Mouse (Mus musculus) brown adipose tissue, adult 24 weeks (tissue): ENCODE results near the gene Inf2. TPM values are rescaled to one million over a fixed set of nuclear protein-coding genes. Genes with fewer than 3 reads are reported as not detected.

ENCODE experiments used
- H3K27ac ChIP-seq: fragments of 200-500 bp; replicated peaks from 2 replicates; pipeline ENCODE4 v1.5.1; 2012; ENCODE audit warnings: low read depth, mild to moderate bottlenecking, low read length
- H3K4me1 ChIP-seq: fragments of 200-500 bp; 2 replicates; pipeline ENCODE4 v1.6.1; 2012; ENCODE audit warnings: low read length, mixed read lengths; ENCODE audit not compliant: control insufficient read depth, insufficient read depth, insufficient read length
- H3K4me3 ChIP-seq: fragments of 200-500 bp; 2 replicates; pipeline ENCODE4 v1.5.1; 2012; ENCODE audit warnings: low read depth, mild to moderate bottlenecking, low read length, moderate library complexity; ENCODE audit not compliant: insufficient read depth
- polyA plus RNA-seq: library from polyadenylated mRNA; stranded (reverse); fragments of >200 nt; gene quantifications from 2 replicates; pipeline ENCODE4 v1.2.4, GENCODE M21; 2012; ENCODE audit not compliant: missing spikeins, insufficient read depth, insufficient read length

Gene Inf2
- polyA plus RNA-seq, 1 experiment = 13.5 TPM

DNA sequence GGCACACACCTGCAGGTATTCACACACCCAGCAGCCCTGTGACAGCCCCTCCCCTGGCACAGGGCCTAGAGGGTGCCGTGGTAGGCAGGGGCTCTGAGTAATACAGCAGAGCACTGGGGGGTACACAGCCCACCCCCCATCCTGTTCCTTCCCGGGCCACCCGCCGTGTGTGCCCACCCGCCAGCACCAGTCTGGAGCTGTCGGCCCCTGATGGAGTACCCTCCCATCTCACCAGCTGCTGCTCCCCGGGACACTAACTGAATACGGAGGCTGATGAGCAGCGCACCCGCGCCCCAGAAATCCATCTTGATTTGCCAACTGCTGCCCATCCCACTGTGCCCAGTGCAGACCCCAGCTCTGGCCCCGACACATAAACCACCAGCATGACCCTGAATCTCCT lies 75.1 kb downstream of the Inf2 start:
- Histone ChIP-seq H3K4me1 (peaks cover 30% of the 10 kb centered on the region), H3K4me3 (no peak overlapping the region), H3K27ac (no peak overlapping the region)

DNA sequence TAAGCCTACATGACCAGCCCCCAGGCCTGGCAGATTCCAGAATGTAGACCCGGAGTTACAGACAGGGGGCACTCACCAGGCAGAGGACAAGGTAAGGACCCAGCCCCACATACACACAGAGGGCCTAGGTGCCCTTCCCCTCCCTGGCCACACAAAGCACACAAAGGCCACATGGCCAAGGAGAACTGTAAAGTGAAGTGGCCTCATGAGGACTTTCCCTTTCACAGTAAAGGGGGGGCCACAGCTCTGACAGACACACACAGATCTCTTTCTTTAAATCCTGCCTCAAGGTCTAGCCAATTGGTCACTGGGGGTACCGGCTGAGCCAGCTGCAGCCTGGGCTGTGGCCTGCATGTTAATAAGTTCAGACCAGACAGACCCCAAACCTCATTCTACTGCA lies 75.5 kb downstream of the Inf2 start:
- Histone ChIP-seq H3K27ac (no peak overlapping the region), H3K4me1 (peaks cover 34% of the 10 kb centered on the region), H3K4me3 (no peak overlapping the region)

DNA sequence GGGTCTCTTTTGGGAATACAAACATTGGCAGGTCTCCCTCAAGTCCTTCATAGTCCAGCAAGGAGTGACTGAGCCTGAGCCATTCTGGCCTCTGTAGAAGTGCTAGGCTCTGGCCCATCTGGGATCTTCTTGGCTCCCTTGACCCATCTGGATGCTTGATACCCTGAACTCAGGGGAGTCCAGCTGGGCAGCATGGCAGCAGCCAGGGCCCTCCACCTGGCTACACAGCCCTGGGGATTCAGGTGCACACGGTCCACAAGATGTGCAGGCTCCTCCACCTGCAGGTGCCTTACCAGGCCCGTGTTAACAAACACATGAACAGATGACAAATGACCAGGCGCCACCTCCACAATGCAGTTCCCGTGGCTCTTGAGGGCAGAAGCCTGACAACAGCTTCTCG lies 76.1 kb downstream of the Inf2 start:
- H3K27ac ChIP-seq = no peak overlapping the region
- no peak overlapping the region for H3K4me3 ChIP-seq
- H3K4me1 ChIP-seq = peaks cover 35% of the 10 kb centered on the region

Other genes with a start within 250 kb of the Inf2 start
- 130 and 140 TPM in 2 replicates for gene A530016L24Rik, start 99.3 kb upstream of the Inf2 start, polyA plus RNA-seq
- not detected in 2 replicates for gene Tmem179, start 72.0 kb upstream of the Inf2 start, polyA plus RNA-seq
- 34.5 and 46.5 TPM in 2 replicates for gene Adssl1, start 31.3 kb downstream of the Inf2 start, polyA plus RNA-seq
- gene Siva1, start 55.9 kb downstream of the Inf2 start, polyA plus RNA-seq = 36.7 and 42.7 TPM in 2 replicates
- gene Akt1, start 86.1 kb downstream of the Inf2 start, polyA plus RNA-seq = 31.5 and 38.8 TPM in 2 replicates
- gene Zbtb42, start 90.0 kb downstream of the Inf2 start, polyA plus RNA-seq = 0.58 and 0.75 TPM in 2 replicates
- 1.6 and 1.8 TPM in 2 replicates for gene Cep170b, start 131.7 kb downstream of the Inf2 start, polyA plus RNA-seq
- gene Pld4, start 171.9 kb downstream of the Inf2 start, polyA plus RNA-seq = 7.5 and 9.4 TPM in 2 replicates
- 2.9 and 3.2 TPM in 2 replicates for gene Ahnak2, start 213.9 kb downstream of the Inf2 start, polyA plus RNA-seq
- gene Clba1, start 220.2 kb downstream of the Inf2 start, polyA plus RNA-seq = 0.63 and 1.7 TPM in 2 replicates
- 3.1 and 5.5 TPM in 2 replicates for gene Cdca4, start 240.6 kb downstream of the Inf2 start, polyA plus RNA-seq